Mouse (Mus musculus): ENCODE measurements around the gene Dlgap3. TPM values are rescaled to one million over a fixed set of nuclear protein-coding genes. Genes with fewer than 3 reads are reported as not detected.

The Dlgap3 gene
- total RNA-seq, 2 experiments from 2014 or later: 6.4 to 7.5 TPM

DNA sequence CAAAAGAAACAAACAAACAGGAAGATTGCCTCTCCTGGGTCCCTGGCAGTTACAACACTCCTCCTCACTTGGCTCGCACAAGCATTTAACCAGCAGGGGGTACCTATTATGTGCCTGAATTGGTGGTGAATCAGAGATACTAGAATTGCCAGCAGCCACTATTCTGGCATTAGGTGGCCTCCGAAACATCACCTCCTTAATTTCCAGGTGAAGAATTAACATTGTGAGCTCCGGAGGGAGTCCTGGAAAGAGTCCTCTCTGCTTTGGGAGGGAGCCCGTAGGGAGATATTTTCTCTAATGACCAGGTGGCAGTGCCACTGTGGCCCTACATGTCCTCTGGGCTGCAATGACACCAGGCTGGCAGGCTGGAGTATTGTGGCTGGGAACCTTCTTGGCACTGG is 47.2 kb downstream of the Dlgap3 start:
- no peak for DNase-seq

- peak; percentile 30 for DNase-seq
These were observed 48.0 kb downstream of the Dlgap3 start for GRCm38 (mm10) chr4:127217048-127217447.

DNA sequence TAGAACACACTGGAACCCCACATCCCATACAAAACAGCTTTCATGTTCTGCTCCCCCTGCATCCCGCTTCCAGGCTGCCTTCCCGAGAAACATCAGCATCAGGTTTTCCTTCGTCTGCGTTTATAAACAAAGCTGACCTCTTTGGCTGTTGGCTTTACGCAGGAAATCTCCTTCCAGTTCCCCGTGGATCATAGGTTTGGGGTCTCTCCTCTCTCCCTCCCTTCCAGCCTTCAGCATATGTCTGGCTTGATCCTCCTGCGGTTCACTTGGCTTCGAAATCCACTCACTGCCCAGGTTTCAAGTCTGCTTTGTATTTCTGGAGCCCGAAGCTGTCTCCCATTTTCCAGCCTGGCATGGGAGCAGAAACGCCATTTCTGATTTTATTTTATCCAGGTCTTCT is 54.3 kb downstream of the Dlgap3 start:
- DNase-seq: no peak

DNA sequence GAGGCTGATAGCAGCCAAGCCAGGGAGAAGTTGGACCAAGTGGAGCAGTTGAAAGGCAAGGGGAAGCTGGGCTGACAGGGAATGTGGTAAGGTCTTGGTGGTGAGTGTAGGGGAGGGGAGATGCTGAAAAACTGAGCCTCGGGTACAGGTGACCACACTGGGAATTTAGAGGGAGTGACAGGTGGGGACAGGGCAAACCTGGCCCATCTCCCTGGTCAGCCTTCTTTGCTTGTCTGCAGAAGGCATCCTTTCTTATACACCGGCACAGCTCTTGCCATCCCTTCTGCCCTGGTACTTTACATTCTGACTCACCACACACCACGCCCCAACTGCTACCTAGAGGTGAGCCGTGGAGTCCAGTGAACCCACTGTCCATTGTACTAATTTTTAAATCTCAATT is 54.8 kb downstream of the Dlgap3 start:
- DNase-seq: no peak

DNA sequence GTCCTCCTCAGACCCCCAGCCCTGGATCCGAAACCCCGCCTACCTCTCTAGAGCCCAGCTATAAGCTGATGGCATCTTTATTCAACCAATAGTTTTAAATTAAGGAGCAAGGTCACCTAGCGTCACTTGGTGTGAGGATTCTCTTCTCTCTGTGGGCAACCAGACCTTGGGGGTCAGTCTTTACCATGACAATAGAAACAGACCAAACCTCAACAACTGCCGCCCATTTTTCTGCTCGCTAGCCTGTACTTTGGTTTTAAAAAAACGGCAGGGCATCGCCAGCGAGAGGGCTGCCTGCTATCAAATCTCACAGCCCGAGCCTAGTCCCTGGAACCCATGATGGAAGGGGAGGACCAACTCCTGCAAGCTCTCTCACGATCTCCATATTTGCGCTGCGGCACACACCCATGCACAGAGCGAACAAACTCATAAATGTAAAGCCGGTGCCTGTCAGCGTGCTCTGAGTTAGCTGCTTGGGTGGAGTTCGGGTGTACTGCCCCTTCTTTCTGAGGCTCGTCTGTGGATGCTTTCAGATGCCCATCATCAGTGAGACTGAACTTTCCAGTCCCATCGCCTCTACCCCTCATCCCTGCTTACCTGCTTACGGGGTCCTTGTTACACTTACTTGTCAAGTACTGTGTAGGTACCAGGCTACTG is 55.6 kb downstream of the Dlgap3 start:
- DNase-seq: no peak

DNA sequence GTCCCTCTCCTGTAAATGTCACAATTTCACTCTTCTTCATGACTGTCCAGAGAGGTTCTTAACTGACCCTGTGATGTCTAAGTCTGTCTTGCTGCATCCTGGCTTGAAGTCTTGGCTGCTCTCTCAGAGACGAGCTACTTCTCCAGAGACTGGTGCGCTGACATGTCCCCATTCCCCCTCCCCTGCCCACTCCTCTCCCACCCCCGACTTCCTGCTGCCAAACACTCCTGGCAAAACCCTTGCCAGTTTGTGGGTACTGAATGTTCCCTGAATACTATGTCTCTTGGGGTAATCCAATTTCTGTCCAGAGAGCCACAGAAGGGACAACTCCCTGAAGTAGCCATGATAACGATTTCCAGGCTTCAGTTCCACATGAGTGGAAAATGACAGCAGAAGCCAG is 57.1 kb downstream of the Dlgap3 start:
- no peak for DNase-seq

DNA sequence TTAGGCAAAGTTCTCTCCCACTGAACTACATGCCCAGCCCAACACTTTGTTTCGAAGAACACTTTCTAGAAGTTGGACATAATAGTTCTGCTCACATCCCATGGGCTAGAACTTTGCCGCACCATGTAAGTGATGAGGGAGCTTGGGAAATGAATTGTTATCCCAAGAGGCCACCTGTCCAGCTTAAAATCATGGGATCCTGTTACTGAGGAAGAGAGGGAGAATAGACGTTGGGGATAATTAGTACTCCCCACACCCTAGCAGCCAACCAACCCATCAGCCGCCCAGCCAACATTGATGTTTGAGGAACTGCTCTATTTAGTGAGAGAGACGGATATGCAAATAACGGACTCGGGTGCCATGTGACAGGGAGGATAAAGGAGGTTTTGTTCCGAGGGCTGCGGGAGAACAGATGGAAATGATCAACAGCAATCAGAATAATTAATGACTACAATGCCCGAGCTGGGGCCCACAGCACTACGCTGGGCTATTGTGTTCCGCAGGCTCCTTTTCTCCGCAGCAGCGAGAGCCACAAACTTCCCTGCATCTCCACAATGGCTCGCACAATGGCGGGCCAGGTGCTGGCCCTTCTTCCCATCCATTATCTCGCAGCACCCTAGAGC is 58.2 kb downstream of the Dlgap3 start:
- DNase-seq: no peak

DNA sequence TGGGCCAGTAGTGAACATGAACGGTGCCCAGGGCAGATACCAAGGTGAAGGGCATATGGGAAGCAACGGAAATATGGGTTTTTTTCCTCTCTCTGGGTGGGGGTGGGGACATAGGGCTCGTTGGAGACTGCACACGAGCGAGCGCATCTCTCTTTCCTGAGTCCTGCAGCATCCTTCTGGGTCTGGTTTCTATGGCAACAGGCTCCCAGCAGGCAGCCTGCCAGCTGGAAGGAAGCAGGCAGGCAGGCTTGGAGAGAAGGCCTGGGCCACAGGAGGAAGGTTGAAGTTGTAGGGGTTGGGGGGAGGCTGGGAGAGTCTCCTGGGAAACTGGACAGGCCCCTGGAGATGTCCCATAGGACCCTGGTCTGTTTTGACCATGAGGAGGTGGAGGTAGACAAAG is 63.0 kb downstream of the Dlgap3 start:
- DNase-seq: no peak

DNA sequence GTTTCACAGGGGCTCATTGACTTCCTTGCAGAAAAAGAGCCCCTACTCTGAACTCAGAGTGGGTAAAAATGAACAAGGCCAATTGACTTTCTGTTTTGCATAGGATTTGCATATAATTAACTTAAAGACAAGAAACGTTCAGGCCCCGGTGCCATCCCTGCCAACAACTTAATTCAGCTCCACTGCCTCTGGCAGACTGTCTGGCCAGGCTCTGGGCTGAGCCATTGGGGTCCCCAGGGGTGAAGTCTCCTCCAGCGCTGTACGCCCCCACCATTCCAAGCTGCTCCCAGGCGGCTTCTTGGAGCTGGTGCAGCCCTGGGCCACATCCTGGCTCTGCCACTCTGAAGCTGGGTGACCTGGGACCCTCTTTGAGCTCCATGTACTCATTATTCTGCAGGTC is 63.5 kb downstream of the Dlgap3 start:
- DNase-seq: no peak

DNA sequence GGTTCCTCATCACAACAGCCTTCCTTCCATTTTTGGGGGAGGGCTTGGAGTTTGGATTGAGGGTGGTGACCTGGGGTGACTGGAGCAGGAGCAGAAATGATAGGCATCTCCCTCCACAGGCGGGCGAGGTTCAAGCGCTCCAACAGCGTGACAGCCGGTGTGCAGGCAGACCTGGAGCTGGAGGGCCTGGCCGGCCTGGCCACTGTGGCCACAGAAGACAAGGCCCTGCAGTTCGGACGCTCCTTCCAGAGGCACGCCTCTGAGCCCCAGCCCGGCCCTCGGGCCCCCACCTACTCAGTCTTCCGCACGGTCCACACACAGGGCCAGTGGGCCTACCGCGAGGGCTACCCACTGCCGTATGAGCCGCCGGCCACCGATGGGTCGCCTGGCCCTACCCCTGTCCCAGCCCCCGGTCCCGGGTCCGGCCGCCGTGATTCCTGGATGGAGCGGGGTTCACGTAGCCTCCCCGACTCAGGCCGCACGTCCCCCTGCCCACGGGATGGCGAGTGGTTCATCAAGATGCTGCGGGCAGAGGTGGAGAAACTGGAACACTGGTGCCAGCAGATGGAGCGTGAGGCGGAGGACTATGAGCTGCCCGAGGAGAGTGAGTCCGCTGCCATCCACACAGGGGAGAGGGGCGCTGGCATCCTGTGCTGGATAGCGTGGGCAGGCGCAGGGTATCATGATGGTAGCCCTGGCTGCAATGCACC is 64.6 kb downstream of the Dlgap3 start:
- DNase-seq: no peak

DNA sequence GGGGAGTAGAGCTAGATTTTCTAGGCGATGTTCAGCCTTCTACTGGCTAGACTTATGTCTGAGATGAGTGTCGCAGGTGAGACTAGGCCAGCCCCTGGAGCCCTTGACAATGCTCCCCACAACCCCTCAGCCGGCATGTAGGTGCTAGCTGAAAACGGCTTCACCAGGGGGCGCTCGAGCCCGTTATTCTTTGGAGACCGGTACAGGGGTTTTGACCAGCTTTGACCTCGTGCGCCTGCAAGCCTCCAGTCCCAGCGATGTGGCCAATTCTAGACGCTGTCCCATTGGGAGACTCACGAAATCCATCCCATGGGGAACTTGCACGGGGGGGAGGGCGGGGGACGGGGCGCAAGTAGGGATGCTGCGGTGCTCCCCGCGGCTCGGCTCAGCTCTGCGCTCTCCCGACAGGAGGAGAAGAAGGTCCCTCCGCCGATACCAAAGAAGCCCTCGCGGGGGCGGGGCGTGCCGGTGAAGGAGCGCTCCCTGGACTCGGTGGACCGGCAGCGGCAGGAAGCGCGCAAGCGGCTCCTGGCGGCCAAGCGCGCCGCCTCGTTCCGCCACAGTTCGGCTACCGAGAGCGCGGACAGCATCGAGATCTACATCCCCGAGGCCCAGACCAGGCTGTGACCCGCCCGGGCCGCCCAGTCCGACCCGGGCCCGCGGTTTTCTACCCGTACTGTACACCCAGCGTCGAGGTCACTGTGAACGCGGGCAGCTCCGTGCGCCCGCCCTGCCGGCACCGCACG is 66.9 kb downstream of the Dlgap3 start:
- DNase-seq: peak; percentile 93

DNA sequence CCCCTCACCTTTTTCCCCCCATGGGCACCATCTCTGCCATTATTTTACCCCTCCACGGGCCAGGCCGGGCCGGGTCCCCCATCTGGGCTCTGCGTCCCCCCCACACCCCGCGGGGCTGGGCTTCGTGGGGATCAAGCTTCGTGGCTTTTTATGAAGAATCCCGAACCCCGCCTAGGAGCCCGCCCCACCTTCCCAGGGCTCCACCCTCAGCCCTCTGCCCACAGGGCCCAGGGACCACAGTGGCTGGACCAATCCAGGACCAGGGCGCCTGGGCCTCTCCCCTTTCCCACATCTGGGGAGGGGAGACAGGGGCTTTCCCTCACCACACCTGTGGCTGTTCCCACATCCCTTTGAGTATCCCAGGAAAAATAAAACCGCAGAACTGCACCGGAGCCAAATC is 67.6 kb downstream of the Dlgap3 start:
- no peak for DNase-seq

DNA sequence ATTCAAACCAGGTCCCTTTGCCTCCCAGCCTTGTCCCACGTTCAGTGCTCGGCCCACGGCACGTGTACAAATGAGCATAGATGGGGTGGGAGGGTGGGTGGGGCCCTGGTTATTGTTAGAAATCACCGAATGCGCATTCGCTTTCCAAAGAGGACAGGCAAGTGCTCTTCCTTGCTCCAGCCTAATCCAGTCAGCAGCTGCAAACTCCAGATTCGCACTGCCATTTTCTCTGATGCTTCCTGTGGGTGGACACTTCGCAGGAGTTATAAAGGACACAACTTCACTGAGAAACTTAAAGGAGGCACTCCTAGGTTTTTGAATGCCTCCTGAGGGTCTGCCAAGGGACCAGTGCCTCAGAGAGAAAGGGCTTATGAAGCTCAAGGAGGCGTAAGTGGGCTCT is 68.3 kb downstream of the Dlgap3 start:
- no peak for DNase-seq

DNA sequence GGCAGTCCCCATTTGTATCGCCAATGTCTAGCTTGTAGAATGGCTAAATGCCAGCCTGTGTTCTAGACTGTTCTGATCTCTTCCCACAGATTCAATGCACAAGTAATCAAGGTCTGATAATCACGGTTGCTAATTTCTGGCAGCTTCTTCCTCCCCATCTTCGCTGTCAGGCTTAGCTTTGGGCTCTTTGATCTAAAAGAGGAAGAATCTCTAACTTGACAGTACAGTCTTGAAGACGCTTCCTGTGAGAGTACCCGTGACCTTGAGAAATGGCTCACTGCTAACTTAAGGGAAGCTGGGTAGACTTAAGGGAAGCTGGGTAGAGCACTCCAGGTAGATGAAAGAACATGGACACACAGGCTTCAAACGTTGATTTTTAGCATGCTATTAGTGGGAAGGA is 73.7 kb downstream of the Dlgap3 start:
- DNase-seq: no peak

DNA sequence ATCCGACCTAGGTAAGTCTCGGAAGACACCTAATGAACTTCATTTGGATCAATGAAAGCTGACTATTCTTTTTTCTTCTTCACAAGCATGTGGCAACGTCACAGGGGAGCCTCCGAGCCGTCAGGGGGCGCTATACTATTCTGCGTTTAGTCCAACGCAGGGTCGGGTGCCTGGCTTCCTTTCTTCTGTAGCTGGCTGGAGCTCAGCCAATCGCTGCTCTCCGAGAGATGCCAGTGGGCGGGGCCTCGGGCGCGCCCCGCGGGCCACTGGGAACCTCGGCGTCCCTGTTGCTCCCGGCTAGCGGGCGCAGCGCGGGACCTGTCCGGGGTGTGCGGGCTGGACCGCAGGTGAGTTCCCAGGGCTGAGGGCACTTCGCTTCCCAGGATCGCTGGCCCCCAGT is 74.5 kb downstream of the Dlgap3 start, which contains the start of gene Smim12:
Gene Smim12, plus strand, starts transcription at position 233 of the 400 bp plus-strand sequence.
- peak; percentile 100 for DNase-seq

- DNase-seq: no peak
These were observed 74.9 kb downstream of the Dlgap3 start for GRCm38 (mm10) chr4:127243953-127244352.

- DNase-seq: peak; percentile 96
These were observed 80.8 kb downstream of the Dlgap3 start for GRCm38 (mm10) chr4:127249701-127250349.

DNA sequence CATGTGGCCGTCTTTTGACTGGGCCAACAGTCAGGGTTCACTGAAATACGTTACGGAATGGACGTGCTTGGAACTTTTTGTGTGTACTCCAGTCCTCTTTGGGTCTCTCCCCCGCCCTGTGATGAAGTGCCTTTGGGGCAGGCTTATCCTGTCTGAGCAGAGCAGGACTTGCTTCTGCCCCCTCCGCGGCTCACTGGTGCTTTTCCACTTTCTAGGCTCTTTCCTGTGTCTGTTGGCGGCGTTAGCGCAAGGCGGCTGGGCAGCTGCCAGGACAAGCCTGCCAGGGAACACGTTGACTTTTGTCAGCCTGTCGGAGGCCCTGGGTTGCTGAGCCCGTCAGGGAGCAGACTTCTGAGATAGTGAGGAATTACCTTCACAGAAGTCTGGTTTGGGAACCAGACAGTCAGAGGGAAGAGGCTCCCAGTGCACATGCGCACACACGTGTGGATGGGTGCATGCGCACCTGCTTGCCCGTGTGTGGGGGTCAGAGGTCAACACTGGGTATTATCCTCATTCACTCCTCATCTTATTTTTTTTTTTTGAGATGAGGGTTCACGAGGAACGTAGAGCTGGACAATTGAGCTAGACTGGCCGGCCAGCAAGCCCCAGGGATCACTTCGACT is 83.1 kb downstream of the Dlgap3 start:
- peak; percentile 88 for DNase-seq

DNA sequence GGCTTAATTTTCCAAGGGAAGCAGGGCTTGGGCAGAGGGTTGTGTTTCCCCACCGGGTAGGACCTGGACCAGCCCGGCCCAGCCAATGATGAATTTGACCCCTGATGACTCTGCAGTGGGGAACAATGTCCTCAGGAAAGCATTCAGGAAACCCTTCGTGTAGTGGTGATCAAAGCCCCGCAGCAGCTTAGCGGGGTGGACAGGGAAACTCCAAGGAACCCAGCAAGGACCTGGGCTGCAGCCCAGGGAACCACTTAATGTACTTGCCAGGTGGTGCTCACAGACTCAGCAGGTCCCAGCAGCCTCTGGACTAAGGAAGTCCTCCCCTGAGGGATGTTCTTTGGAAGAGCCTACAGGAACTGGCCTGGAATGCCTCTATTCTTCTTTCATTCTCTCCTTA is 87.7 kb downstream of the Dlgap3 start:
- no peak for DNase-seq

- no peak for DNase-seq
These were observed 89.3 kb downstream of the Dlgap3 start for GRCm38 (mm10) chr4:127258186-127258897.

DNA sequence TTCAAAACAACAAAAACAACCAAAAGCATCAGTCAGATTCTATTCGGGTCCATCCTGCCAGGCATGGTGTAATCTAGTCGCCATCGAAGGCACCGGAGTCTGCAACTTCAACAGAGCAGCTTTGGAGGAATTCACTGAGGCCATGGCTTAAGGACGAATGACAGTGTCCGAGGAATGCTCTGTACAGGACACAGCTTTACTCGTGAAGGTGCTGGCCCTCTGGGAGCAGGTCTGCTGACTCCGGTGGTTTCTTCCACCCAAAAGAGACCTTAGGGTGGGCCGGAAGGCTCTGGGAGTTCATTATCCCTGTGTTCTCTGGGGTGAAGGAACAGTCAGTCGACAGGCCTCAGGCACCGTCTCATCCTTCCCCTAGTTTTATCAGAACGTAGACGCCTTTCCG is 92.6 kb downstream of the Dlgap3 start:
- DNase-seq: no peak
